Mouse (Mus musculus) thymus, postnatal 36 days (tissue): ENCODE measurements around the gene Fxn.

Source experiments
- DNase-seq, 2 experiments: peaks; one replicate each; pipeline ENCODE4 v3.0.0; 2022; ENCODE audit warnings: mixed read lengths in 2 of 2

The Fxn gene

DNA sequence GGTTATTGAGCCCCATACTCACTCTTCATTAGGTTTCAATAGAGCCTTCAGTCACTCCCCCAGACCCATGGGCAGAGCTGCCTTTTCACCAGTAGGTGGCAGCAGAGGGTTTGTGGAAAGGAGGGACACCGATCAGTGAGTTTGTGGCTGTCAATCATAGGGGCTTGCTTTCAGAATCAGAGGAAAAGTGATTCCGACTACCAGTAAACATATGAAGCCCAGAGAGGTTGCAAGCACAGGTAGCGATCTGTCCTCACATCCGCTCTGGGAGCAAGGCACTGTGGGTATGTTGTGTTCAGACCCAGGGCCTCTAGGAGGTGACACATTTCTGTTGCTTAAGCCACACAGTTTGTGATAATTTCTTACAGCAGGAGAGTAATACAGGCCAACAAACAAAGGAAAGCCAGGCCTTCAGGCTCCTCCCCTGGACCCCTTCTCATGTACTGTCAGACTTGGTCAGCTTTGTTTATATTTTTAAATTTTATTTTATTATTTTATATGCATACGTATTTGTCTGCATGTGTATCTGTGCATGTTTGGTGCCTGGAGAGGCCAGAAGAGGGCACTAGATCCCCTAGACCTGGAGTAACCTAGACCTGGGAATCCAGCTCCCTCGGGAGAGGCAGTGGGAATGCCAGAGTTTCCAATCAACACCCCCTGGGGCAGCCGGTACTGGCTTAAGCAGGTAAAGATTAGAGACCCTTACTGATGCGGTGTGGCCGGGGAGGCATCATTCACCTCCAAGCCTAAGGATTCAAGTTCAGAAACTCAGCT is 20.8 kb upstream of the Fxn start:
- DNase-seq: peak; percentile 67 to 70

DNA sequence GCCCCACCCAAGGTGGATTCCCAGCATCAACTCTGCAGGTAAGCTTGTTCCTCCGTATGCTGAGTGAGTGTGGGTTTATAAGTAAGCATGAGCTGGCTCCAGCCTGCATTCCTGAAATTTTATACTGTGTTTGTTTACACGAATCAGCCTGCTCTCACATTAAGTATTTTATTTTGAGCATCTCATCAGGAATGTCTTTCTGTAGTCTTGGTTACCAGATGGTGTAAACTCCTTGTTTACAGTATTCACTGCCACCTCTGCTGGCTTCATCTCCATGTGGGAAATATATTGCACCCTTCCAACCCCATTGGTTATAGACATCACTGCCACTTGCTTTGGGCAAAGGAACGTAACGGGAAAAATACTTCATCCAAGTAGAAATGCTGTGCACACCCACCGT is 13.1 kb upstream of the Fxn start:
- no peak for DNase-seq

DNA sequence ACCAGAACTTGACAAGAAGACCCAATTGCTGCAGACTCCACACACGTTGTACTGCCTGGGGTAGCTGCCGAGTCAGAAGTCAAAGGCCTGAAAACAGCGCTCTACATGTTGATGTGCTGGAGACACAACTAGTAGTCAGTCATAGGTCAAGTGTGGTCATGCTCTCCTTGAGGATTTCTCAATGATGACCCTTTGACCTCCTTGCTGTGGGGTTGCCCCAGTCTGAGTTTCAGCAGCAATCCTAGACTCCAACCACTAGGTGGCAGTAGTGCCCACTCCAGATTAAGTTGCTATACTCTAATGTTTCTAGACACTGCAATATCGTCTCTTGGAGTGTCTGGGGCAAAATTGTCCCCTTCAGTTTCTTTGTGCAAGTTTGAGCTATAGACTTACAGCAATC is 3.8 kb upstream of the Fxn start:
- peak; percentile 28 to 45 for DNase-seq

GRCm38 (mm10) chr19:24281288-24281980 is 1.0 kb upstream of the Fxn start:
- no peak for DNase-seq

GRCm38 (mm10) chr19:24279706-24280600 is 452 bp downstream of the Fxn start:
- peak; percentile 82 for DNase-seq

- no peak for DNase-seq
These were observed 1.5 kb downstream of the Fxn start for GRCm38 (mm10) chr19:24278859-24279258.

GRCm38 (mm10) chr19:24274281-24274680 is 6.1 kb downstream of the Fxn start:
- no peak for DNase-seq

DNA sequence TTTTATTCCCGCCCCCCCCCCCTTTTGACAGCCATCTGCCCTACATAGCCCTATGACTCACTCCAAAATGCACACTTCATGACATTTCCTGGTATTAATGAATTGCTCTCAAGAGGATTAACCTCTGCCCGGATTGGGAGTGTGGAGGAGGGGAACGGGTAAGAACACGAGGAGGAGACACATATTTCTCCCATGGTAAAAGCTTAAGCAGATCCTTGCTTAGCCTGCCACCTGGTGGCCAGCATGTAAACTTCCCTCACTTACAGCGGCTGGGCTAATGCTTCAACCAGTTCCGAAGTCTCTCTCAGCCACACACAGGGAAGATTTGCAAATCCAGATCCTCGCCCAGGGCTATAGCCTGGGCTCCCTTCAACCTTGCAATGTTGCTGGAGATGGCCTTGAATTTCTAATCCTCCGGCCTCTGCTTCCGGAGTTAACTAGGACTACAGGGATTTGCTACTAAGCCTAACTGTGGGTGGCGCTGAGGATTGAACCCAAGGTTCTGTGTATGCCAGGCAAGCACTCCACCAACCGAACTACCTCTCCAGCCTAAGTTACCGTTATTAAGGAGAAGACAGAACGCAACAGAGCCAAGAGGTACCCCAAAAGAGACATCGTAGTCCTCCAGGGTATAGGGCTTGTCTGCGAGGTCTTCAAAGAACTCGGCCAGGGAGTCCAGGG is 8.5 kb downstream of the Fxn start:
- DNase-seq: peak; percentile 58 to 63

DNA sequence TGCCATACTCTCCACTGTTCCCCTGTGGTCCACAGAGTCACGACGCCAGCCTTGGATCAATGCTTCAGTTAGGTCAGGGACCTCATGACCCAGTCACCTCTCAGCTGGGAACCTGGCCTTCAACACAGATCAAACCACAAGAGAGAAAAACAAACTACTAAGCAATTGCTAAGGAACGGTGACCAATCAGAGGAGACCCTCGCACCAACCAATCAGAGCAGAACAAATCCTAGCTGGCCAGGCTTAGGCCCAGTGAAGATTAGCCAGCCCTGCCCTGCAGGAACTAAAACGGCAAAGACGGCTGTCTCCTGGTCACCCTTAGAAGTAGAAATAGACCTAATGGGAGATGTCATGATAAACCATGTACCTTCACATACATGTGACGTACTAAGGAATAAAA is 9.1 kb downstream of the Fxn start:
- no peak for DNase-seq

- no peak for DNase-seq
These were observed 11.9 kb downstream of the Fxn start for GRCm38 (mm10) chr19:24268531-24268930.

DNA sequence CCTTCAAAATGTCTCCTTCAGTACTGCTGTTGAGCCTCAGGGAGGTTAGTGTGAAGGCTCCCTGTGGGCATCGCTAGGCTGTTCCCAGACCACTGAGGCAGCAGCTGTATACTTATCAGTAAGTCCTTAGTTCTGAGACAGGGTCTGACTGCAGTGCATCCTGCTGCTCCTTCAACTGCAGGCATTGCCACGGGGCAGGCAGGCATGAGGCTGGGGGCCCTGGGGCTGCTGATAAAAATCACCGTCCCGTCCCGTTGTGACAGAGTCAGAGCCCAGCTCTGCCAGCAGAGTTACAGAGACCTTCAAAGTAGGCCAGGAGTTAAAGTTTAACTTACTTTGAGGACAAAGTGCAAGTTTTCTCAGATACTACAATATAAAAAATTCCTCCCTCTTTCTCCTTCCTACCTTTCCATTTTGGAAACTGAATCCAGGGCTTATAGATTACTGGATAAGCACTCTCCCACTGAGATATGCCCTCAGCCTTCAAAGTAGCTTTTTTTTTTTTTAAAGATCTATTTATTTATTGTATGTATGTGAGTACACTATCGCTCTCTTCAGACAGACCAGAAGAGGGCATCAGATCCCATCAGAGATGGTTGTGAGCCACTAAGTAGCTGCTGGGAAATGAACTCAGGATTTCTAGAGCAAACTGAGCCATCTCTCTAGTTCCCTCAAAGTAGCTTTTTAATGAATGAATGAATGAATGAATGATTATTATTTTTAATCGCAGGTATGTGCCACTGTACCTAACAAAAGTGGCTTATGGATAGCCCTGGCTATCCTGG is 14.2 kb downstream of the Fxn start:
- no peak for DNase-seq

GRCm38 (mm10) chr19:24264991-24265390 is 15.4 kb downstream of the Fxn start:
- peak; percentile 58 to 70 for DNase-seq

DNA sequence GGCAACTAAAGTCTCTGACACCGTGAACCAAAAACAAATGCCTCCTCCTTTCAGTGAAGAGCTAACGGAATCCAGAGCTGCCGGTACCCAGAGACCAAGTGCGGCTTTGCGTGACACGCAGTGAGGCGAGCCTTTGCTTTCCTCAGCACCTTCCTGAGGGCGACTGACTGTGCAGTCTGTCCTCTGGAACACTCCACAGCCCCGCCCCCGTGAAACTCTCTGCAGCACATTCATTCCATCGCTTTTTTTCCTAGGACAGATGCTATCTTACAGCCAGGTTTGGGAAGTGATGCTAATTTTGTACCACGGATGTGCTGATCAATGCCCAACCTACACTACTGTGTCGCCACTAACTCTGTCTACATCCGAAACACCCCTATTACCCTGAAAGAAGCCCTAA is 17.7 kb downstream of the Fxn start:
- DNase-seq: no peak

DNA sequence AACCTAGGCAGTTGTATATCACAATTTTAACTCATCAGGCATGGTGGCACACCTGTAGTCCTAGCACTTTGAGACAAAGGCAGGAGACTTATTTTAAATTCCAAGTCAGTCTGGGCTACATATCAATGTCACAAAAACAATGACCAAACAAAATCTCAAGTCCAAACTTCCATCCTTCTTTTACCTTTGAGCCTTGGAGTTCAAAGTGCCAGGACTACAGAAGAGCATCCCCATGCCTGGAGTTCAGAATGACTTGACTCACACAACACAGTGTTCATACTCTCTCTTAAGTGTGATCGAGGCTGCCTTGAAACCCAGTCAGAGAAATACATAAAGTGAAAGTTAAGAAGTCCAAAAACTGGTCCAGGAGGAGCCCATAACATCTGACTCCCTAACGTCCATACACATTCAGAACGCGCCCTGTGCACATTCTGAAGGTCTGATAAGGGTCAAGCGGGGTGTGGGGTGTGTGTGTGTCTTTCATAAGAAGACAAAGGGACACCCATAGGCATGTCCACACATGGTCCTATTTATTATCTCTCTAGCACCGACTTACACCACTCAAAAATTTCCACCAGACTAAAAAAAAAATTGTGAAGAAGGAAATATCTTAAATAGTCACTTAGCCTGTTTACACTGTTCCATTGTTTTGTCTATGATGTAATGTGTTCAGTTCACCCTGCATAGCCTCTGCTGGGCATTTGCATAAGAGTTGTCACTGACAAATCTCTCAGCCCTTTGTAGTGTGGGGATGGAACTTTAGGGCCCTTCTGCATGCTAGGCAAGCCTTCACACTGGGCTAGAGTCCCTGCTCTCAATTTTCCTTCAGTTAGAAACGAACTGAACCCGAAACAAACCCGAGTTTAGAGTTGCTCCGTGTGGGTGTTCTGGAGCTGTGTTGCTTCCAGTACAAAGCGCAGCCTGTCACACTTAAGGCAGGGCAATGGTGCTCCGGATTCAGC is 20.7 kb downstream of the Fxn start:
- DNase-seq: no peak

DNA sequence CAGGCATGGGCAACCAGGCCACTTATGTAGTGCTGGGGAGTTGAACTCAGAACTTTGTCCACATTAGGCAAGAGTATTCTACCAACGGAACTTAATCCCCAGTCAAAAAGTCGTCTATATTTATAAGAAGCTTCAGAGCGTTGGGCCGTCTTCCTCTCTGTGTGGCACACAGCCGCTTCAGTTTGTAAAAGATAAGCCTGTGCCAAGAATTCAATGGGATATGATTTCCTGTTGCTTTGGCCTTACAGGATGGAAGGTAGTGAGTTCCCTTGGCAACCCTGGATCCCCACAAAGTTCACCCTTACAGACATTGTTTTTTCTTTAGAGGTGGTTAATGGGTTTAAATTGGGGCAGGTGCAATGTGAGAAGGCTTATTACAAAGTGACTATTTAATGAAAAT is 22.0 kb downstream of the Fxn start:
- no peak for DNase-seq

- no peak for DNase-seq
These were observed 22.4 kb downstream of the Fxn start for GRCm38 (mm10) chr19:24257962-24258361.

- DNase-seq: no peak
These were observed 26.6 kb downstream of the Fxn start for GRCm38 (mm10) chr19:24253657-24254260.

GRCm38 (mm10) chr19:24251869-24252268 is 28.5 kb downstream of the Fxn start:
- no peak for DNase-seq

- DNase-seq: no peak
These were observed 37.1 kb downstream of the Fxn start for GRCm38 (mm10) chr19:24243340-24243739.
